Mouse (Mus musculus): ENCODE data around the gene Adora2b. TPM values are rescaled to one million over a fixed set of nuclear protein-coding genes. Genes with fewer than 3 reads are reported as not detected.

Gene Adora2b
- total and polyA plus RNA-seq, 2 experiments from 2014 or later, result 1.7 to 4.0 TPM

DNA sequence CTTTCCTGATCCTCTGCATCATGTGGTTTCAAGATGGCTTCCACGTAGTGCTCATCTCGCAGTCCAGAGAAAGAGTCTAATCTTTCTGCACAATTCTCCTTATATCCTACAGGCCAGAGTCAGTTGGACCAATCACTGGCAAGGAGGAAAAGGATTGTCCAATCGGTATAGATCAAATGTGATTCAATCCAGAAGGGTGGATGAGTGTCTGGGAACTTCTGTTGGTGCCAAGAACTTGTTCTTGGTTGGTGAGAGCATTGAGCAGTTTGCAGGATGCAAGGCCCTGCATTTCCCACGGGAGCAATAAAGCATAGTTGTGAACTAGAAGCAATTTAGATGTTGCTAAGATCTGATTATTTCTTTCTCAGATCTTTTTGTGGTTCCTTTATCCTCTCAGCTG lies 4.3 kb upstream of the Adora2b start:
- WGBS, result 88% methylated on average over 4 of the region's 4 CpGs
- no peaks in the 10 kb centered on the region for H3K9me3 ChIP-seq (ENCODE audit: low read length)
- 0 out of 2 replicates have a peak, but pooled peaks cover 4% of the 10 kb centered on the region for H3K4me1 ChIP-seq (ENCODE audit: insufficient read depth)
- no peak for TF ChIP-seq CTCF (IDR thresholded peaks at IDR 0.05; ENCODE audit: low read depth)
- ATAC-seq, result no peak
- H3K36me3 ChIP-seq (ENCODE audit: insufficient read depth), result no peaks in the 10 kb centered on the region
- H3K9ac ChIP-seq, result no peak overlapping the region
- H3K4me2 ChIP-seq (ENCODE audit: low read depth), result no peak overlapping the region
- H3K27ac ChIP-seq (ENCODE audit: low read depth, low read length), result no peak overlapping the region
- peaks cover 4% of the 10 kb centered on the region for H3K27me3 ChIP-seq (ENCODE audit: insufficient read depth, low read length)
- DNase-seq, result no peak
- no peak overlapping the region for H3K4me3 ChIP-seq (ENCODE audit: low read depth, low read length)

DNA sequence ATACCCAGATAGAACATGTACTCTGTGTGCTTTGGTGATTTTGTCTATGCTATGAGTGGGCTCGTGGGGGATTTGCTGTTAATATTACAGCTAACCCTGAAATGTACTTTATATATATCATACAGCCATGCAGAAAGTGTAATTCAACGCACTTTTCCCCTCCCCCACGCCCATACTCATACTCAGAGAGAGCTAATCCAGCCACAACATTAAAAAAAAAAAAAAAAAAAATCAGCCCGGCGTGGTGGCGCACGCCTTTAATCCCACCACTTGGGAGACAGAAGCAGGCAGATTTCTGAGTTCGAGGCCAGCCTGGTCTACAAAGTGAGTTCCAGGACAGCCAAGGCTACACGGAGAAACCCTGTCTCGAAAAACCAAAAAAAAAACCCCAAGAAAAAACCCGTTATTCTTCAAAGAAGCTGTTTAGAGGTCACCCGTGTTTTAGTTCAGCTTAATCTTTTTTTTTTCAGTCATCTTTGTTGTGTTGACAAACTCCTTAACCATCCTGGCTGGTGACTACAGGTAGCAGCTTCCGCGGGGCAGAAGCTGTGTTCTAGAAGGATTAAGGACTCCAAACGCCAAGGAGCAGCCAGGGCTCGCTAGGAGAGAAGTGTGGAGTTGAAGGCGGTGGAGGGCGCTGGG lies 904 bp upstream of the Adora2b start:
- TF ChIP-seq CTCF (IDR thresholded peaks at IDR 0.05; ENCODE audit: low read depth), result no peak
- no peaks in the 10 kb centered on the region for H3K36me3 ChIP-seq (ENCODE audit: insufficient read depth)
- ATAC-seq (no peak), DNase-seq (no peak)
- peak overlapping the region; percentile 63 for H3K4me3 ChIP-seq (ENCODE audit: low read depth, low read length)
- H3K9me3 ChIP-seq (ENCODE audit: low read length), result no peaks in the 10 kb centered on the region
- H3K27me3 ChIP-seq (ENCODE audit: insufficient read depth, low read length), result peaks cover 17% of the 10 kb centered on the region
- no peak overlapping the region for H3K9ac ChIP-seq
- 0 out of 2 replicates have a peak, but pooled peaks cover 5% of the 10 kb centered on the region for H3K4me1 ChIP-seq (ENCODE audit: insufficient read depth)
- H3K27ac ChIP-seq (ENCODE audit: low read depth, low read length), result no peak overlapping the region
- WGBS, result 45% methylated on average over 18 of the region's 18 CpGs
- H3K4me2 ChIP-seq (ENCODE audit: low read depth), result peak overlapping the region; percentile 100

DNA sequence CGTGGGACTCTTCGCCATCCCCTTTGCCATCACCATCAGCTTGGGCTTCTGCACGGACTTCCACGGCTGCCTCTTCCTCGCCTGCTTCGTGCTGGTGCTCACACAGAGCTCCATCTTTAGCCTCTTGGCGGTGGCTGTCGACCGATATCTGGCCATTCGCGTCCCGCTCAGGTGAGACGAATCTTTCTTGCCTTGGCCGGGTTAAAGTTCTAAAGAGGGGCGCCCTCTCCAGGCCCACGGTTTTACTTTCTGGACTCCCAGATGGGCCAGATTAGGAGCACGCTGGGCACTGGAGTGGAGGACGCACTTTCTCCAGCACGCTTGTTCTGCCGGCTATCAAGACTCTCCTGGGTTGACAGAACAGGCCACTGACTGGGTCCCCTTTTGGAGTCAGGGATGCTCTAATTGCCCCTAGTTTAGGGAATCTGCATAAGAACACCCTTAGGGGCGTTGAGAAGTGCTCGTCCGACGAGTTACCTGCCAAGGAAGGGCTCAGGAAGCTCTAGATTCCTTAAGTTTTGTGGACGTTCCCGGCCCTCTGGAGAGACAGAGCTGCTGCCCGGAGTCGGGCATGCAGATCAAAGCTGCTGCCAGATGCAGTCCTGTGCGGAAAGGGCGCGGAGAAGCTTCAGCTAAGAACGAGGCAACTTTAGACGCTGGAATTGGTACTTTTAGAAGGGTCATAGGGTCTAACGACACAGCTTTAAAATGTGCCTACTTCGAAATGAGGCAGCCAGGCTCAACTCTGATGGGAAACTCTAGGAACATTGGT lies 668 bp downstream of the Adora2b start:
- 0 out of 2 replicates have a peak, but pooled peaks cover 5% of the 10 kb centered on the region for H3K4me1 ChIP-seq (ENCODE audit: insufficient read depth)
- H3K27ac ChIP-seq (ENCODE audit: low read depth, low read length), result no peak overlapping the region
- H3K27me3 ChIP-seq (ENCODE audit: insufficient read depth, low read length), result peaks cover 17% of the 10 kb centered on the region
- DNase-seq (no peak), ATAC-seq (0 out of 2 replicates have a peak, but pooled peaks have one; percentile 16)
- peak overlapping the region; percentile 47 for H3K9ac ChIP-seq
- peak overlapping the region; percentile 63 for H3K4me3 ChIP-seq (ENCODE audit: low read depth, low read length)
- 4% methylated on average over 35 of the region's 35 CpGs for WGBS
- H3K9me3 ChIP-seq (ENCODE audit: low read length), result no peaks in the 10 kb centered on the region
- no peaks in the 10 kb centered on the region for H3K36me3 ChIP-seq (ENCODE audit: insufficient read depth)
- H3K4me2 ChIP-seq (ENCODE audit: low read depth), result peak overlapping the region; percentile 100
- no peak for TF ChIP-seq CTCF (IDR thresholded peaks at IDR 0.05; ENCODE audit: low read depth)

DNA sequence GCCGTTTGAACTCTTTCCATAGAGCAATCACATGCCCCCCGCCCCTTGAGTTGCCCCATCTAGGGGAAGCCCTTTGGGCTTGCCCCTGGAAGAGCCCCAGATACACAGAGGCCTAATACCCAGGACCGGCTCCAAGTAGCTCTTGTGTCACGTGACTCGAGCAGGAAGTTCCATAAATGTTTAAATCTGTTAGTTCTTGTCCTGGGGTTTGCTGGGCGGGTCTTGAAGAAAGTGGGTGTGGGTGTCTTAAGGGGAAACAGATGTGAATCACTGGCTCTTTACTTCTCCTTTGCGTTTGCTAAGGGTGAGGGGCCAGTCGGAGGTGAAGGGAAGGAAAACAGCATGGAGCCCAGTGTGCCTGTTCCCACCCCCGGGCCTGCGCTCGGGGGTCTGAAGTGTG lies 2.3 kb downstream of the Adora2b start:
- TF ChIP-seq CTCF (IDR thresholded peaks at IDR 0.05; ENCODE audit: low read depth), result no peak
- H3K4me2 ChIP-seq (ENCODE audit: low read depth), result no peak overlapping the region
- H3K27me3 ChIP-seq (ENCODE audit: insufficient read depth, low read length), result peaks cover 17% of the 10 kb centered on the region
- 0 out of 2 replicates have a peak, but pooled peaks cover 5% of the 10 kb centered on the region for H3K4me1 ChIP-seq (ENCODE audit: insufficient read depth)
- 81% methylated on average over 11 of the region's 11 CpGs for WGBS
- no peak overlapping the region for H3K4me3 ChIP-seq (ENCODE audit: low read depth, low read length)
- ATAC-seq (no peak), DNase-seq (no peak)
- no peak overlapping the region for H3K9ac ChIP-seq
- no peaks in the 10 kb centered on the region for H3K9me3 ChIP-seq (ENCODE audit: low read length)
- no peak overlapping the region for H3K27ac ChIP-seq (ENCODE audit: low read depth, low read length)
- H3K36me3 ChIP-seq (ENCODE audit: insufficient read depth), result no peaks in the 10 kb centered on the region

- no peak for ATAC-seq
- no peaks in the 10 kb centered on the region for H3K9me3 ChIP-seq (ENCODE audit: low read length)
- no peak for DNase-seq
- H3K27me3 ChIP-seq (ENCODE audit: insufficient read depth, low read length), result peaks cover 17% of the 10 kb centered on the region; the same call in 1 of the 2 replicates
- H3K9ac ChIP-seq, result no peak overlapping the region
- no peak overlapping the region for H3K4me2 ChIP-seq (ENCODE audit: low read depth)
- no peaks in the 10 kb centered on the region for H3K36me3 ChIP-seq (ENCODE audit: insufficient read depth)
- H3K4me1 ChIP-seq (ENCODE audit: insufficient read depth), result 0 out of 2 replicates have a peak, but pooled peaks cover 5% of the 10 kb centered on the region
- WGBS, result 73% methylated on average over 5 of the region's 5 CpGs
- no peak overlapping the region for H3K4me3 ChIP-seq (ENCODE audit: low read depth, low read length)
- TF ChIP-seq CTCF (IDR thresholded peaks at IDR 0.05; ENCODE audit: low read depth), result no peak
- no peak overlapping the region for H3K27ac ChIP-seq (ENCODE audit: low read depth, low read length)
These were observed 4.6 kb downstream of the Adora2b start for GRCm38 (mm10) chr11:62253380-62253779.

DNA sequence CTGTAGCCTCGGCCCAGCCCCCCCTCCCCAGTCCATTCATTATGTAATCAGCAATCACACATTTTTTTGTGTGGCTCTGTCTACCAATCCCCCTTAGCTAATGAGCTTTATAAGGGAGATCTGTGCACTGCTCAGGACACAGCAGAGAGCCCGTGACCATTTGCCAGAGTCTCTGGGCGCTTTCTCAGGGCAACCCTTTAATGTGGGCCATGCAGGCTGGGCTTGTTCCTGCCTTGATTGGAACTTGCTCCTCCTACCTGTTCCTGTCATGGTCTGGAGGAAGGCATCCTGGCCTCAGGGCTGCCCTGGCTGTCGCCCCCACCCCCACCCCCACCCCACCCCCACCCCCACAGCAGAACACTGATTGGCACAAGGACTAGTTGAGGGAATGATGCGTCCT lies 10.4 kb downstream of the Adora2b start:
- TF ChIP-seq CTCF (IDR thresholded peaks at IDR 0.05; ENCODE audit: low read depth), result no peak
- no peak for ATAC-seq
- H3K9ac ChIP-seq, result no peak overlapping the region
- H3K36me3 ChIP-seq (ENCODE audit: insufficient read depth), result no peaks in the 10 kb centered on the region
- DNase-seq, result no peak
- no peaks in the 10 kb centered on the region for H3K27me3 ChIP-seq (ENCODE audit: insufficient read depth, low read length)
- H3K9me3 ChIP-seq (ENCODE audit: low read length), result no peaks in the 10 kb centered on the region
- H3K27ac ChIP-seq (ENCODE audit: low read depth, low read length), result no peak overlapping the region
- no peaks in the 10 kb centered on the region for H3K4me1 ChIP-seq (ENCODE audit: insufficient read depth)
- H3K4me2 ChIP-seq (ENCODE audit: low read depth), result no peak overlapping the region
- WGBS, result 42% methylated on average over 5 of the region's 5 CpGs
- no peak overlapping the region for H3K4me3 ChIP-seq (ENCODE audit: low read depth, low read length)

GRCm38 (mm10) chr11:62263599-62263998 lies 14.8 kb downstream of the Adora2b start:
- Histone ChIP-seq H3K4me3 (ENCODE audit: low read depth, low read length) (no peak overlapping the region), H3K27ac (ENCODE audit: low read depth, low read length) (no peak overlapping the region), H3K9me3 (ENCODE audit: low read length) (no peaks in the 10 kb centered on the region), H3K27me3 (ENCODE audit: insufficient read depth, low read length) (no peaks in the 10 kb centered on the region), H3K36me3 (ENCODE audit: insufficient read depth) (no peaks in the 10 kb centered on the region), H3K4me1 (ENCODE audit: insufficient read depth) (no peaks in the 10 kb centered on the region), H3K4me2 (ENCODE audit: low read depth) (no peak overlapping the region), H3K9ac (no peak overlapping the region)
- TF ChIP-seq CTCF (IDR thresholded peaks at IDR 0.05; ENCODE audit: low read depth), result no peak
- peak; percentile 51 for ATAC-seq
- no peak for DNase-seq
- 77% methylated on average over 7 of the region's 7 CpGs for WGBS
